Mouse (Mus musculus): ENCODE data around the gene Myocd. TPM values are rescaled to one million over a fixed set of nuclear protein-coding genes. Genes with fewer than 3 reads are reported as not detected.
A peak's percentile ranks its signal among the peaks of the same experiment; 100 is the strongest.

Gene Myocd
- total and polyA plus RNA-seq, 2 experiments from 2014 or later = 55.9 to 129 TPM

- Histone ChIP-seq H3K27me3 (ENCODE audit: control insufficient read depth, insufficient read depth, low read length) (0 out of 2 replicates have a peak, but pooled peaks cover 3% of the 10 kb centered on the region), H3K9ac (replicated peaks; ENCODE audit: low read depth, low read length) (no peak within 1 kb of the TSS; the same call in 1 of the 2 replicates), H3K27ac (ENCODE audit: low read depth) (no peak within 1 kb of the TSS), H3K4me3 (ENCODE audit: low read depth, low read length) (no peak within 1 kb of the TSS), H3K4me2 (ENCODE audit: low read depth, low read length) (0 out of 2 replicates have a peak within 1 kb of the TSS, but pooled peaks have one; percentile 93), H3K9me3 (replicated peaks; ENCODE audit: control insufficient read depth, low read length) (no peaks in the 10 kb centered on the region), H3K36me3 (replicated peaks; ENCODE audit: control insufficient read depth, insufficient read depth, low read length) (no peaks in the 10 kb centered on the region), H3K4me1 (ENCODE audit: control insufficient read depth, insufficient read depth) (peaks cover 12% of the 10 kb centered on the region)
- DNase-seq (ENCODE audit: low spot score) (no peak), ATAC-seq (ENCODE audit: insufficient read depth, low read depth) (no peak)
- WGBS = 89% methylated on average over 5 of the region's 5 CpGs
- no peak for TF ChIP-seq CTCF (IDR thresholded peaks at IDR 0.05; ENCODE audit: low read depth)
- no peak for TF ChIP-seq EP300 (IDR thresholded peaks at IDR 0.05; ENCODE audit: low read depth)
Measured at GRCm38 (mm10) chr11:65159791-65160190, 110.0 kb downstream of the Myocd start, which contains the start of gene 1700086D15Rik. TSS of gene 1700086D15Rik (minus strand) at chr11:65159891.

GRCm38 (mm10) chr11:65158658-65158990 lies 111.2 kb downstream of the Myocd start:
- no peak for ATAC-seq (ENCODE audit: insufficient read depth, low read depth)

GRCm38 (mm10) chr11:65157966-65158657 lies 111.7 kb downstream of the Myocd start:
- no peak for ATAC-seq (ENCODE audit: insufficient read depth, low read depth)
- Histone ChIP-seq H3K27ac (ENCODE audit: low read depth) (no peak overlapping the region), H3K4me3 (ENCODE audit: low read depth, low read length) (no peak overlapping the region), H3K27me3 (ENCODE audit: control insufficient read depth, insufficient read depth, low read length) (0 out of 2 replicates have a peak, but pooled peaks cover 3% of the 10 kb centered on the region), H3K9ac (replicated peaks; ENCODE audit: low read depth, low read length) (no peak overlapping the region), H3K9me3 (replicated peaks; ENCODE audit: control insufficient read depth, low read length) (no peaks in the 10 kb centered on the region), H3K4me1 (ENCODE audit: control insufficient read depth, insufficient read depth) (peaks cover 18% of the 10 kb centered on the region), H3K36me3 (replicated peaks; ENCODE audit: control insufficient read depth, insufficient read depth, low read length) (no peaks in the 10 kb centered on the region), H3K4me2 (ENCODE audit: low read depth, low read length) (no peak overlapping the region)
- DNase-seq (ENCODE audit: low spot score) = no peak
- TF ChIP-seq EP300 (IDR thresholded peaks at IDR 0.05; ENCODE audit: low read depth) (no peak), CTCF (IDR thresholded peaks at IDR 0.05; ENCODE audit: low read depth) (no peak)
- WGBS = 87% methylated on average over 20 of the region's 20 CpGs

More at GRCm38 (mm10) chr11:65158658-65158990, 111.2 kb downstream of the Myocd start:
- H3K9ac ChIP-seq (replicated peaks; ENCODE audit: low read depth, low read length) = no peak overlapping the region
- no peaks in the 10 kb centered on the region for H3K9me3 ChIP-seq (replicated peaks; ENCODE audit: control insufficient read depth, low read length)
- TF ChIP-seq CTCF (IDR thresholded peaks at IDR 0.05; ENCODE audit: low read depth) = no peak
- TF ChIP-seq EP300 (IDR thresholded peaks at IDR 0.05; ENCODE audit: low read depth) = no peak
- 91% methylated on average over 5 of the region's 5 CpGs for WGBS
- H3K27ac ChIP-seq (ENCODE audit: low read depth) = no peak overlapping the region
- peaks cover 18% of the 10 kb centered on the region for H3K4me1 ChIP-seq (ENCODE audit: control insufficient read depth, insufficient read depth)
- DNase-seq (ENCODE audit: low spot score) = no peak
- no peak overlapping the region for H3K4me3 ChIP-seq (ENCODE audit: low read depth, low read length)
- no peaks in the 10 kb centered on the region for H3K36me3 ChIP-seq (replicated peaks; ENCODE audit: control insufficient read depth, insufficient read depth, low read length)
- H3K4me2 ChIP-seq (ENCODE audit: low read depth, low read length) = no peak overlapping the region
- H3K27me3 ChIP-seq (ENCODE audit: control insufficient read depth, insufficient read depth, low read length) = 0 out of 2 replicates have a peak, but pooled peaks cover 3% of the 10 kb centered on the region

GRCm38 (mm10) chr11:65153006-65153405 lies 116.8 kb downstream of the Myocd start:
- H3K4me3 ChIP-seq (ENCODE audit: low read depth, low read length) = no peak overlapping the region
- no peak for ATAC-seq (ENCODE audit: insufficient read depth, low read depth)
- no peak overlapping the region for H3K4me2 ChIP-seq (ENCODE audit: low read depth, low read length)
- H3K27ac ChIP-seq (ENCODE audit: low read depth) = no peak overlapping the region
- 85% methylated on average over 5 of the region's 5 CpGs for whole genome bisulfite sequencing
- no peak for DNase-seq (ENCODE audit: low spot score)
- no peaks in the 10 kb centered on the region for H3K36me3 ChIP-seq (replicated peaks; ENCODE audit: control insufficient read depth, insufficient read depth, low read length)
- 0 out of 2 replicates have a peak, but pooled peaks cover 16% of the 10 kb centered on the region for H3K4me1 ChIP-seq (ENCODE audit: control insufficient read depth, insufficient read depth)
- no peaks in the 10 kb centered on the region for H3K27me3 ChIP-seq (ENCODE audit: control insufficient read depth, insufficient read depth, low read length)
- no peaks in the 10 kb centered on the region for H3K9me3 ChIP-seq (replicated peaks; ENCODE audit: control insufficient read depth, low read length)
- no peak overlapping the region for H3K9ac ChIP-seq (replicated peaks; ENCODE audit: low read depth, low read length)
- TF ChIP-seq EP300 (IDR thresholded peaks at IDR 0.05; ENCODE audit: low read depth) (no peak), CTCF (IDR thresholded peaks at IDR 0.05; ENCODE audit: low read depth) (no peak)

GRCm38 (mm10) chr11:65148441-65148840 lies 121.3 kb downstream of the Myocd start:
- Histone ChIP-seq H3K36me3 (replicated peaks; ENCODE audit: control insufficient read depth, insufficient read depth, low read length) (no peaks in the 10 kb centered on the region), H3K9ac (replicated peaks; ENCODE audit: low read depth, low read length) (no peak overlapping the region), H3K4me1 (ENCODE audit: control insufficient read depth, insufficient read depth) (peaks cover 36% of the 10 kb centered on the region), H3K4me3 (ENCODE audit: low read depth, low read length) (no peak overlapping the region), H3K9me3 (replicated peaks; ENCODE audit: control insufficient read depth, low read length) (no peaks in the 10 kb centered on the region), H3K4me2 (ENCODE audit: low read depth, low read length) (no peak overlapping the region), H3K27ac (ENCODE audit: low read depth) (no peak overlapping the region), H3K27me3 (ENCODE audit: control insufficient read depth, insufficient read depth, low read length) (no peaks in the 10 kb centered on the region)
- TF ChIP-seq CTCF (IDR thresholded peaks at IDR 0.05; ENCODE audit: low read depth) = no peak
- no peak for TF ChIP-seq EP300 (IDR thresholded peaks at IDR 0.05; ENCODE audit: low read depth)
- no peak for DNase-seq (ENCODE audit: low spot score)
- 62% methylated on average over 7 of the region's 7 CpGs for WGBS
- no peak for ATAC-seq (ENCODE audit: insufficient read depth, low read depth)
